Mouse (Mus musculus) midbrain, embryonic 13.5 days (tissue): ENCODE results near the gene Smok3a. TPM values are rescaled to one million over a fixed set of nuclear protein-coding genes. Genes with fewer than 3 reads are reported as not detected.
"Not testable (repeated sequence)": the region's sequence is repeated elsewhere in the genome, so short reads cannot be mapped to it uniquely, and the experiment has no call there.

Source experiments
- ATAC-seq: fragments of 200-750 bp; cut with Nextera tagmentation; 2 replicates; pipeline ENCODE4 v1.8.0; 2017; ENCODE audit warnings: mild to moderate bottlenecking, moderate TSS enrichment, moderate library complexity
- H3K27ac ChIP-seq: fragments of 300-500 bp; sonication (generic); 2 replicates; pipeline ENCODE4 v1.5.1; 2015; ENCODE audit warnings: inconsistent platforms, mild to moderate bottlenecking, moderate library complexity
- H3K27me3 ChIP-seq: fragments of 300-500 bp; sonication (generic); 2 replicates; pipeline ENCODE4 v1.6.1; 2015; ENCODE audit warnings: mild to moderate bottlenecking, inconsistent platforms
- H3K36me3 ChIP-seq: fragments of 300-500 bp; sonication (generic); 2 replicates; pipeline ENCODE4 v1.6.1; 2015; ENCODE audit warnings: mild to moderate bottlenecking, inconsistent platforms
- H3K4me1 ChIP-seq: fragments of 300-500 bp; sonication (generic); replicated peaks from 2 replicates; pipeline ENCODE4 v1.6.1; 2015; ENCODE audit warnings: inconsistent platforms
- H3K4me2 ChIP-seq: fragments of 300-500 bp; sonication (generic); replicated peaks from 2 replicates; pipeline ENCODE4 v1.6.1; 2015; ENCODE audit warnings: moderate library complexity, mild to moderate bottlenecking, inconsistent platforms
- H3K4me3 ChIP-seq: fragments of 300-500 bp; sonication (generic); replicated peaks from 2 replicates; pipeline ENCODE4 v1.5.1; 2015; ENCODE audit warnings: mild to moderate bottlenecking, inconsistent platforms
- H3K9ac ChIP-seq: fragments of 300-500 bp; sonication (generic); replicated peaks from 2 replicates; pipeline ENCODE4 v1.6.1; 2015; ENCODE audit warnings: mild to moderate bottlenecking, inconsistent platforms
- H3K9me3 ChIP-seq: fragments of 300-500 bp; sonication (generic); 2 replicates; pipeline ENCODE4 v1.6.1; 2016; ENCODE audit warnings: mild to moderate bottlenecking, inconsistent platforms
- WGBS: fragments of 180-500 bp; shearing (Covaris S2); methylation state at CpG from one replicate; pipeline ENCODE4 v1.1.7; 2015; 5-methylcytosine and 5-hydroxymethylcytosine counted together
- polyA plus RNA-seq: library from polyadenylated mRNA; unstranded; fragments of >200 nt; fragmentation: Nextera tagmentation; extraction: Ambion mirVana; gene quantifications from 2 replicates; pipeline ENCODE4 v1.2.1, GENCODE M21; 2015

Smok3a gene
- polyA plus RNA-seq, 1 experiment from 2014 or later: not detected

DNA sequence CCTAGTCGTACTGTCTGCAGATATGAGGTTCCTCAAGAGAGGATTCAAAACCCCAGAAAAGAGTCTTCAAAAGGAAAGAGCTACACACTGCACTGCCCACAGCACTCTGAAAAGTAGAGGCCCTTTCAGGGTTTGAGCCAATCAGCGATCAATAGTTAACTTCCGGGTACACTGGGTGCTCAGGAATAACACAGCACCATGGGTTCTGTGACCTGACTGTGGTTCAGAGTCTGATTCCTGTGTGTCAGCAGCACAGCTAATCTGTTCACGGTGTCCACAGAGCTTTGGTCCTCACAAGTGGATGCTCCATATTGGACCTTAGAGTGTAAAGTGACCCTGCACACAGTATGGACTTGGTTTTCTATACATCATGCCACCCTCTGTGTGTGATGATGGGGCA is 1.5 kb upstream of the Smok3a start:
- H3K27me3 ChIP-seq, H3K4me1 ChIP-seq, H3K36me3 ChIP-seq, H3K4me3 ChIP-seq, ATAC-seq, H3K9me3 ChIP-seq, H3K27ac ChIP-seq, H3K9ac ChIP-seq, H3K4me2 ChIP-seq: not testable (repeated sequence)
- WGBS: 96% methylated on average over 4 of the region's 4 CpGs

DNA sequence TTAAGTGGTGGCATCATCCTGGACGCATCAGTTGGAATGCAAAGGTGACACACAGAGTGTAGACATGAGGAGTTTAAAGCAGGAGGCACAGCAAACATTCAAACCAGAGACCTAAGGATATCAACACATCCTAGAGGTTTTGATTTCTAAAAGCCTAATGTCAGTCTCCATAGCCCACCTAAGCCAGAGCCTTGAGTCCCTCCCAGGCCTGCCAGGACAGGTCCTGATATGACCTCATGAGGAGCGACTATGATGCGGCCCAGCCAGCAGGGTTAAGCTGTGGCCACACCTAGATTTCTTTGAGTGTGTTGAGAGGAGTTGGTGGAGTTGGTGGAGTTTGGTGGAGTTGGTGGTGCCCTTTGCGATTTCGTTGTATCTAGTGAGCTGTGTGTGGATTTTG is 31.8 kb downstream of the Smok3a start, which contains the start of gene Smok3c:
Gene Smok3c (plus strand): TSS at position 301 of the 400 bp plus-strand sequence.
- not testable (repeated sequence) for H3K27me3 ChIP-seq, H3K4me3 ChIP-seq, H3K4me1 ChIP-seq, ATAC-seq, H3K9ac ChIP-seq, H3K36me3 ChIP-seq, H3K9me3 ChIP-seq, H3K27ac ChIP-seq, H3K4me2 ChIP-seq
- WGBS: no CpG with 5 or more reads among the region's 5 CpGs

DNA sequence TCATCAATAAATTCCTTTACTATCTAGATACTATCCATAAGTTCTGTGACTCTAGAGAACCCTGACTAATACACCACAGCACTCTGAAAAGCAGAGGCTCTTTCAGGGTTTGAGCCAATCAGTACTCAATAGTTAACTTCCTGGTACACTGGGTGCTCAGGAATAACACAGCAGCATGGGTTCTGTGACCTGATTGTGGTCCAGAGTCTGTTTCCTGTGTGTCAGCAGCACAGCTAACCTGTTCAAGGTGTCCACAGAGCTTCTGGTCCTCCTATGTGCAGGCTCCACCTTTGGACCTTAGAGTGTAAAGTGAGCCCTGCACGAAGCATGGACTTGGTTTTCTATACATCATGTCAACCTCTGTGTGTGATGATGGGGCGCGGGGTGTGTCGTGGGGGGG is 52.7 kb downstream of the Smok3a start:
- no peak for ATAC-seq
- Histone ChIP-seq H3K4me1 (no peaks in the 10 kb centered on the region), H3K27ac (no peak overlapping the region), H3K36me3 (no peaks in the 10 kb centered on the region), H3K4me2 (no peak overlapping the region), H3K4me3 (no peak overlapping the region), H3K9me3 (no peaks in the 10 kb centered on the region), H3K9ac (no peak overlapping the region), H3K27me3 (no peaks in the 10 kb centered on the region)
- WGBS: 87% methylated on average over 4 of the region's 4 CpGs

DNA sequence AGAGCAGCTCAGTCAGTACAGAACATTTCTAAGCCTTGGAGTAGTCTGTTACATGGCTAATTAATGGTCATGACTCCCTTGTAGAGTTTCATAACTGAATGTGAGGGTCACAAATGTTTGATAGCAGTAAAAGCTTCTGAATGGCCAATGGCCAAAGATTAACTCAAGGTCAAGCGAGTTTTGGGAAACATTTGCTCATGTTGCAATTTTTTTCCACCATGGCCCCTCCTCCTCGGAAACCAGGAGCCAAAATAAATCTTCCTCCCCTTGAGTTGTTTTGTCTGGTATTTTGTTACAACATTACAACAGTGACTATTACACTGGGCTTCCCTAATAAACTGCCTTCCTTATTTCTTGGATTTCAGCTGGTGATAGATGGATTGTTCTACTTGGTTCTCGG is 54.6 kb downstream of the Smok3a start:
- no peak overlapping the region for H3K27ac ChIP-seq
- no peak overlapping the region for H3K9ac ChIP-seq
- 74% methylated on average over 3 of the region's 3 CpGs for WGBS
- H3K4me2 ChIP-seq: no peak overlapping the region
- no peak overlapping the region for H3K4me3 ChIP-seq
- no peaks in the 10 kb centered on the region for H3K9me3 ChIP-seq
- no peaks in the 10 kb centered on the region for H3K4me1 ChIP-seq
- no peaks in the 10 kb centered on the region for H3K36me3 ChIP-seq
- H3K27me3 ChIP-seq: no peaks in the 10 kb centered on the region
- ATAC-seq: no peak

- WGBS: 58% methylated on average over 2 of the region's 2 CpGs
- no peak overlapping the region for H3K9ac ChIP-seq
- ATAC-seq: no peak
Measured at GRCm38 (mm10) chr5:138076148-138076547, 55.1 kb downstream of the Smok3a start.

GRCm38 (mm10) chr5:138080456-138080855 is 59.4 kb downstream of the Smok3a start:
- no peaks in the 10 kb centered on the region for H3K36me3 ChIP-seq
- H3K4me3 ChIP-seq: no peak overlapping the region
- no peak for ATAC-seq
- no peak overlapping the region for H3K27ac ChIP-seq
- 0 out of 2 replicates have a peak, but pooled peaks cover 2% of the 10 kb centered on the region for H3K4me1 ChIP-seq
- no peaks in the 10 kb centered on the region for H3K27me3 ChIP-seq
- no peaks in the 10 kb centered on the region for H3K9me3 ChIP-seq
- no peak overlapping the region for H3K9ac ChIP-seq
- WGBS: 89% methylated on average over 5 of the region's 5 CpGs
- H3K4me2 ChIP-seq: no peak overlapping the region

More at GRCm38 (mm10) chr5:138076148-138076547, 55.1 kb downstream of the Smok3a start:
- no peaks in the 10 kb centered on the region for H3K36me3 ChIP-seq
- H3K4me1 ChIP-seq: no peaks in the 10 kb centered on the region
- no peak overlapping the region for H3K4me3 ChIP-seq
- H3K27me3 ChIP-seq: no peaks in the 10 kb centered on the region
- H3K9me3 ChIP-seq: no peaks in the 10 kb centered on the region
- H3K27ac ChIP-seq: no peak overlapping the region
- H3K4me2 ChIP-seq: no peak overlapping the region

DNA sequence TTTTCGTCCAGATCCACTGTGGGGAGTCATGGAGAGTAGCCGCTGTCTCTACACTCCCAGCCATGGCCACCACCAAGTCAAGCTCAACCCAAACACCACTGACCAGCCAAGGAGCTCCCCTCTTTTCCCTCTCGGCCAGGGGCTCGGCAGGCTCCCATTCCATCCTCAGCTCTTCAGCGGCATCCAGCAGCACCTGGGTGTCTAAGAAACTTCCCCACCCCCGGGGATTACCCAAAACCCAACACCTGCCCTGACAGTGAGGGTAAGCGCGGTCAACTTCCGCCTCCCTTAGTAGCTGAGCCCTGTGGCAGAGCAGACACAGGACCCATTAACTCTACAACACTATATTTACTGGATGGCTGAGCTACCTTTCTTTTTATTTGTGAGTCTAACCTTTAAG is 60.4 kb downstream of the Smok3a start:
- Histone ChIP-seq H3K27ac (no peak overlapping the region), H3K9ac (no peak overlapping the region), H3K36me3 (no peaks in the 10 kb centered on the region), H3K9me3 (no peaks in the 10 kb centered on the region), H3K4me3 (no peak overlapping the region), H3K4me2 (no peak overlapping the region), H3K4me1 (peaks cover 9% of the 10 kb centered on the region), H3K27me3 (no peaks in the 10 kb centered on the region)
- no peak for ATAC-seq
- 82% methylated on average over 9 of the region's 9 CpGs for WGBS

DNA sequence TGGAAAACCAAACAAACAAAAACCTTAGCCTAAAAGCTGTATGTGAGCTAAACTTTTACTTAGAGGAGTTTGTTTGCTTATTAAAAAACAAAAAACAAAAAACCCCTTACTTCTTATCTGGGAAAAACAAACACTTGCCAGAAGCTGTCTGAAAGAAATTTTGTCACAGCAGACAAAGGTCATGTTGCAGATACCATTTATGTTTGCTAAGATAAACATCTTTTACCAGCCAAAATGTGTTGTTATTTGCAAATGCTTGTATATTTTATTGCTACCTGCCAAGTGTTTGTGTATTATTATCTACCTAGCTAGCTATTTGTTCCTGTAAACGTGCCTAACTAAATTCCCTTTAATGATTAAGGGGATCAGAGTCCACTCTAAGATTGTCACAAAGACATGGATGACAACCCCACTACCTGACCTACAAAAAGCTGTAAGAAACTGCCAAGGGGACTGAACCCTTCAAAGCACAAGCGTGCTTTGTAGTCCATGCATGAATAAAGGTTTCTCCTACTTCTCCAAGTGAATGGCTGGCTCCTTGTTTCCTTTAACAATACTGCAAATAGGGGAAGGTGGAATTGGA is 62.3 kb downstream of the Smok3a start:
- Histone ChIP-seq H3K4me3 (no peak overlapping the region), H3K9ac (no peak overlapping the region), H3K36me3 (peaks cover 7% of the 10 kb centered on the region), H3K4me1 (peaks cover 29% of the 10 kb centered on the region), H3K4me2 (no peak overlapping the region), H3K9me3 (no peaks in the 10 kb centered on the region), H3K27me3 (no peaks in the 10 kb centered on the region), H3K27ac (no peak overlapping the region)
- WGBS: 67% methylated on average over 2 of the region's 2 CpGs
- ATAC-seq: no peak

- H3K27me3 ChIP-seq: no peaks in the 10 kb centered on the region
- WGBS: 92% methylated on average over 2 of the region's 2 CpGs
- no peak for ATAC-seq
Measured at GRCm38 (mm10) chr5:138083936-138084335, 62.9 kb downstream of the Smok3a start.

More at GRCm38 (mm10) chr5:138083936-138084335, 62.9 kb downstream of the Smok3a start:
- Histone ChIP-seq H3K4me3 (no peak overlapping the region), H3K4me1 (peaks cover 32% of the 10 kb centered on the region), H3K27ac (no peak overlapping the region), H3K4me2 (no peak overlapping the region), H3K9me3 (no peaks in the 10 kb centered on the region), H3K9ac (no peak overlapping the region), H3K36me3 (peaks cover 12% of the 10 kb centered on the region)

Other genes starting within 250 kb of the Smok3a start
- 43.4 and 48.9 TPM in 2 replicates for gene Ppp1r35, start 242.4 kb upstream of the Smok3a start, polyA plus RNA-seq
- 10.6 and 11.0 TPM in 2 replicates for gene Mepce, start 233.6 kb upstream of the Smok3a start, polyA plus RNA-seq
- gene Zcwpw1, start 233.5 kb upstream of the Smok3a start, polyA plus RNA-seq: 10.9 and 12.0 TPM in 2 replicates
- gene Pilra, start 185.0 kb upstream of the Smok3a start, polyA plus RNA-seq: 0.42 TPM in 1 of 2 replicates, not detected in the other
- gene Pilrb1, start 163.2 kb upstream of the Smok3a start, polyA plus RNA-seq: not detected in 2 replicates
- not detected in 2 replicates for gene Pilrb2, start 149.4 kb upstream of the Smok3a start, polyA plus RNA-seq
- 0.06 TPM in 1 of 2 replicates, not detected in the other for gene Cyp3a13, start 99.6 kb upstream of the Smok3a start, polyA plus RNA-seq
- gene Gjc3, start 58.2 kb upstream of the Smok3a start, polyA plus RNA-seq: 0.08 and 0.23 TPM in 2 replicates
- not detected in 2 replicates for gene Azgp1, start 39.7 kb upstream of the Smok3a start, polyA plus RNA-seq
- gene Smok3b, start 168 bp downstream of the Smok3a start, polyA plus RNA-seq: not detected in 2 replicates
- not detected in 2 replicates for gene Smok3c, start 31.9 kb downstream of the Smok3a start, polyA plus RNA-seq
- 31.5 and 32.1 TPM in 2 replicates for gene Zkscan1, start 63.8 kb downstream of the Smok3a start, polyA plus RNA-seq
- gene Zscan21, start 95.6 kb downstream of the Smok3a start, polyA plus RNA-seq: 128 TPM in 2 replicates
- gene Zfp113, start 134.5 kb downstream of the Smok3a start, polyA plus RNA-seq: 45.3 and 49.7 TPM in 2 replicates
- gene Cops6, start 139.8 kb downstream of the Smok3a start, polyA plus RNA-seq: 316 and 337 TPM in 2 replicates
- gene Ap4m1, start 150.7 kb downstream of the Smok3a start, polyA plus RNA-seq: 26.6 and 28.8 TPM in 2 replicates
- gene Mcm7, start 151.2 kb downstream of the Smok3a start, polyA plus RNA-seq: 159 and 162 TPM in 2 replicates
- gene Taf6, start 166.2 kb downstream of the Smok3a start, polyA plus RNA-seq: 109 and 111 TPM in 2 replicates
- 39.4 and 40.5 TPM in 2 replicates for gene Cnpy4, start 166.2 kb downstream of the Smok3a start, polyA plus RNA-seq
- 12.9 and 13.8 TPM in 2 replicates for gene Mblac1, start 173.1 kb downstream of the Smok3a start, polyA plus RNA-seq
- 0.08 TPM in 1 of 2 replicates, not detected in the other for gene Nxpe5, start 204.6 kb downstream of the Smok3a start, polyA plus RNA-seq
- gene Lamtor4, start 234.2 kb downstream of the Smok3a start, polyA plus RNA-seq: 81.2 and 81.9 TPM in 2 replicates
- 12.2 and 15.8 TPM in 2 replicates for gene BC037034, start 242.8 kb downstream of the Smok3a start, polyA plus RNA-seq